Mouse (Mus musculus) ES-CJ7 (cell line): ENCODE results near the gene Olfr251.
"Not testable (repeated sequence)": the region's sequence is repeated elsewhere in the genome, so short reads cannot be mapped to it uniquely, and the experiment has no call there.

ENCODE experiments used
- DNase-seq: peaks from one replicate; pipeline ENCODE4 v3.0.0; 2011; ENCODE audit warnings: low read depth, low spot score

The Olfr251 gene

GRCm38 (mm10) chr9:38376786-38377185, at the start of gene Olfr251:
Olfr251 (plus strand) TSS chr9:38377086.
- DNase-seq = no peak

- no peak for DNase-seq
These were observed 48.1 kb upstream of the Olfr251 start, which contains the start of gene Olfr25 for GRCm38 (mm10) chr9:38328760-38329159. Olfr25 (plus strand) TSS chr9:38329060.

GRCm38 (mm10) chr9:38348111-38348510, 28.8 kb upstream of the Olfr251 start, which contains the start of gene Olfr898:
Olfr898 (plus strand) TSS chr9:38348411.
- DNase-seq = no peak

- DNase-seq = no peak
These were observed 10.3 kb upstream of the Olfr251 start, which contains the start of gene Olfr250 for GRCm38 (mm10) chr9:38366596-38366995. Olfr250 (plus strand) TSS chr9:38366896.

- DNase-seq = no peak
These were observed 24.5 kb downstream of the Olfr251 start, which contains the start of gene Olfr147 for GRCm38 (mm10) chr9:38401398-38401797. Olfr147 (plus strand) TSS chr9:38401698.

GRCm38 (mm10) chr9:38407502-38407901, 30.6 kb downstream of the Olfr251 start:
- DNase-seq = peak; percentile 95

- not testable (repeated sequence) for DNase-seq
These were observed 36.6 kb downstream of the Olfr251 start for GRCm38 (mm10) chr9:38413502-38413901.

- peak; percentile 69 for DNase-seq
These were observed 46.9 kb downstream of the Olfr251 start for GRCm38 (mm10) chr9:38423801-38424200.

GRCm38 (mm10) chr9:38427026-38427425, 50.1 kb downstream of the Olfr251 start:
- DNase-seq = peak; percentile 61

GRCm38 (mm10) chr9:38429155-38429554, 52.3 kb downstream of the Olfr251 start, which contains the start of gene Olfr901:
Olfr901 (plus strand) TSS chr9:38429455.
- DNase-seq = no peak
